Mouse (Mus musculus) limb, embryonic 11.5 days (tissue): ENCODE measurements around the gene Selenom. TPM values are rescaled to one million over a fixed set of nuclear protein-coding genes. Genes with fewer than 3 reads are reported as not detected.

ENCODE experiments used
- ATAC-seq: fragments of 200-750 bp; cut with Nextera tagmentation; 2 replicates; pipeline ENCODE4 v1.8.0; 2017; ENCODE audit warnings: low read depth; ENCODE audit not compliant: insufficient number of reproducible peaks, low FRiP score, low TSS enrichment
- DNase-seq: peaks from one replicate; pipeline ENCODE4 v3.0.0-alpha.2; 2015; ENCODE audit warnings: low spot score
- H3K27ac ChIP-seq: fragments of 300-500 bp; sonication (generic); replicated peaks from 2 replicates; pipeline ENCODE4 v1.5.1; 2014; ENCODE audit warnings: low read depth, mild to moderate bottlenecking, low read length
- H3K27me3 ChIP-seq: fragments of 300-500 bp; sonication (generic); 2 replicates; pipeline ENCODE4 v1.6.1; 2014; ENCODE audit warnings: mild to moderate bottlenecking, low read length, mixed read lengths; ENCODE audit not compliant: control insufficient read depth, insufficient read depth
- H3K36me3 ChIP-seq: fragments of 300-500 bp; sonication (generic); 2 replicates; pipeline ENCODE4 v1.6.1; 2014; ENCODE audit warnings: mild to moderate bottlenecking, low read length, moderate library complexity, mixed read lengths; ENCODE audit not compliant: control insufficient read depth, insufficient read depth
- H3K4me1 ChIP-seq: fragments of 300-500 bp; sonication (generic); 2 replicates; pipeline ENCODE4 v1.6.1; 2014; ENCODE audit warnings: low read length, mixed read lengths; ENCODE audit not compliant: control insufficient read depth, insufficient read depth
- H3K4me2 ChIP-seq: fragments of 300-500 bp; sonication (generic); 2 replicates; pipeline ENCODE4 v1.6.1; 2014; ENCODE audit warnings: low read depth, mild to moderate bottlenecking, moderate library complexity; ENCODE audit not compliant: severe bottlenecking
- H3K4me3 ChIP-seq: fragments of 300-500 bp; sonication (generic); 2 replicates; pipeline ENCODE4 v1.5.1; 2014; ENCODE audit warnings: low read depth, low read length
- H3K9ac ChIP-seq: fragments of 300-500 bp; sonication (generic); 2 replicates; pipeline ENCODE4 v1.6.1; 2014; ENCODE audit warnings: mild to moderate bottlenecking, low read length
- H3K9me3 ChIP-seq: fragments of 300-500 bp; sonication (generic); 2 replicates; pipeline ENCODE4 v1.6.1; 2016; ENCODE audit warnings: low read length; ENCODE audit not compliant: control insufficient read depth
- WGBS: fragments of 180-500 bp; shearing (Covaris S2); extraction: QIAGEN DNeasy Blood & Tissue Kit; methylation state at CpG from one replicate; pipeline ENCODE4 v1.1.7; 2014; 5-methylcytosine and 5-hydroxymethylcytosine counted together
- polyA plus RNA-seq: library from polyadenylated mRNA; unstranded; fragments of >200 nt; fragmentation: Nextera tagmentation; extraction: Ambion mirVana; gene quantifications from 2 replicates; pipeline ENCODE4 v1.2.1, GENCODE M21; 2014

Gene Selenom
- polyA plus RNA-seq, 1 experiment from 2014 or later = 54.6 TPM

- no peaks in the 10 kb centered on the region for H3K9me3 ChIP-seq
- DNase-seq = no peak
- H3K9ac ChIP-seq = no peak overlapping the region
- 91% methylated on average over 17 of the region's 17 CpGs for WGBS
- H3K27ac ChIP-seq = no peak overlapping the region
- peaks cover 7% of the 10 kb centered on the region; the same call in 1 of the 2 replicates for H3K27me3 ChIP-seq
- no peak for ATAC-seq
- peaks cover 3% of the 10 kb centered on the region; the same call in 1 of the 2 replicates for H3K4me1 ChIP-seq
- no peak overlapping the region for H3K4me2 ChIP-seq
- H3K4me3 ChIP-seq = no peak overlapping the region
- peaks cover 10% of the 10 kb centered on the region; the same call in 1 of the 2 replicates for H3K36me3 ChIP-seq
Observed at GRCm38 (mm10) chr11:3522285-3523000, 8.0 kb downstream of the Selenom start.

GRCm38 (mm10) chr11:3523840-3524582 is 9.5 kb downstream of the Selenom start:
- no peak for DNase-seq
- Histone ChIP-seq H3K27ac (no peak overlapping the region), H3K9me3 (no peaks in the 10 kb centered on the region), H3K27me3 (no peaks in the 10 kb centered on the region), H3K4me3 (no peak overlapping the region), H3K4me1 (no peaks in the 10 kb centered on the region), H3K36me3 (peaks cover 12% of the 10 kb centered on the region), H3K4me2 (no peak overlapping the region), H3K9ac (no peak overlapping the region)
- ATAC-seq = no peak
- WGBS = 87% methylated on average over 7 of the region's 7 CpGs

GRCm38 (mm10) chr11:3525560-3525959 is 11.1 kb downstream of the Selenom start:
- no peak overlapping the region for H3K27ac ChIP-seq
- H3K4me1 ChIP-seq = no peaks in the 10 kb centered on the region
- H3K4me3 ChIP-seq = no peak overlapping the region
- whole genome bisulfite sequencing = 89% methylated on average over 4 of the region's 4 CpGs
- no peaks in the 10 kb centered on the region for H3K9me3 ChIP-seq
- no peak overlapping the region for H3K9ac ChIP-seq
- no peak for ATAC-seq
- no peak for DNase-seq
- no peaks in the 10 kb centered on the region for H3K27me3 ChIP-seq
- no peak overlapping the region for H3K4me2 ChIP-seq
- peaks cover 20% of the 10 kb centered on the region for H3K36me3 ChIP-seq

GRCm38 (mm10) chr11:3526207-3526606 is 11.7 kb downstream of the Selenom start:
- H3K4me3 ChIP-seq = no peak overlapping the region
- ATAC-seq (no peak), DNase-seq (no peak)
- H3K9me3 ChIP-seq = no peaks in the 10 kb centered on the region
- no peaks in the 10 kb centered on the region for H3K27me3 ChIP-seq
- H3K36me3 ChIP-seq = peaks cover 25% of the 10 kb centered on the region
- H3K9ac ChIP-seq = no peak overlapping the region
- no peak overlapping the region for H3K4me2 ChIP-seq
- 78% methylated on average over 9 of the region's 9 CpGs for WGBS
- no peak overlapping the region for H3K27ac ChIP-seq
- no peaks in the 10 kb centered on the region for H3K4me1 ChIP-seq

GRCm38 (mm10) chr11:3526979-3527738 is 12.7 kb downstream of the Selenom start:
- H3K4me1 ChIP-seq = no peaks in the 10 kb centered on the region
- H3K4me2 ChIP-seq = no peak overlapping the region
- DNase-seq = no peak
- no peaks in the 10 kb centered on the region for H3K9me3 ChIP-seq
- peaks cover 24% of the 10 kb centered on the region for H3K36me3 ChIP-seq
- no peak overlapping the region for H3K4me3 ChIP-seq
- no peaks in the 10 kb centered on the region for H3K27me3 ChIP-seq
- WGBS = 89% methylated on average over 24 of the region's 24 CpGs
- no peak overlapping the region for H3K27ac ChIP-seq
- no peak for ATAC-seq
- H3K9ac ChIP-seq = no peak overlapping the region

- no peak overlapping the region for H3K9ac ChIP-seq
- no peak overlapping the region for H3K4me3 ChIP-seq
- H3K27ac ChIP-seq = no peak overlapping the region
- no peak overlapping the region for H3K4me2 ChIP-seq
- H3K27me3 ChIP-seq = no peaks in the 10 kb centered on the region
- no peaks in the 10 kb centered on the region for H3K4me1 ChIP-seq
- ATAC-seq (no peak), DNase-seq (no peak)
- 84% methylated on average over 8 of the region's 8 CpGs for WGBS
- H3K9me3 ChIP-seq = no peaks in the 10 kb centered on the region
- H3K36me3 ChIP-seq = peaks cover 27% of the 10 kb centered on the region
Observed at GRCm38 (mm10) chr11:3527766-3528165, 13.3 kb downstream of the Selenom start.

- DNase-seq (no peak), ATAC-seq (no peak)
- peaks cover 28% of the 10 kb centered on the region for H3K36me3 ChIP-seq
- no peak overlapping the region for H3K9ac ChIP-seq
- 92% methylated on average over 6 of the region's 6 CpGs for WGBS
- H3K27me3 ChIP-seq = no peaks in the 10 kb centered on the region
- H3K4me1 ChIP-seq = no peaks in the 10 kb centered on the region
- no peak overlapping the region for H3K4me3 ChIP-seq
- no peaks in the 10 kb centered on the region for H3K9me3 ChIP-seq
- H3K4me2 ChIP-seq = no peak overlapping the region
- H3K27ac ChIP-seq = no peak overlapping the region
Observed at GRCm38 (mm10) chr11:3528208-3528607, 13.7 kb downstream of the Selenom start.

- no peaks in the 10 kb centered on the region for H3K27me3 ChIP-seq
- no peak overlapping the region for H3K9ac ChIP-seq
- DNase-seq (no peak), ATAC-seq (no peak)
- no peak overlapping the region for H3K4me2 ChIP-seq
- H3K27ac ChIP-seq = no peak overlapping the region
- WGBS = 83% methylated on average over 20 of the region's 20 CpGs
- no peak overlapping the region for H3K4me3 ChIP-seq
- peaks cover 28% of the 10 kb centered on the region for H3K36me3 ChIP-seq
- no peaks in the 10 kb centered on the region for H3K4me1 ChIP-seq
- no peaks in the 10 kb centered on the region for H3K9me3 ChIP-seq
Observed at GRCm38 (mm10) chr11:3529476-3530252, 15.2 kb downstream of the Selenom start.
